Mouse (Mus musculus) gastrocnemius, adult 2 months (tissue): ENCODE measurements around the gene Sf3b4. TPM values are rescaled to one million over a fixed set of nuclear protein-coding genes. Genes with fewer than 3 reads are reported as not detected.
"Not testable (repeated sequence)": the region's sequence is repeated elsewhere in the genome, so short reads cannot be mapped to it uniquely, and the experiment has no call there.

Experiments used
- DNase-seq: peaks from one replicate; pipeline ENCODE4 v3.0.0; 2022
- H3K27ac ChIP-seq: fragments of 200-600 bp; 2 replicates; pipeline ENCODE4 v1.8.1; 2022; ENCODE audit warnings: mild to moderate bottlenecking
- H3K4me3 ChIP-seq: fragments of 200-600 bp; 2 replicates; pipeline ENCODE4 v1.8.1; 2022; ENCODE audit warnings: mild to moderate bottlenecking, moderate library complexity
- CTCF ChIP-seq: fragments of 200-600 bp; IDR thresholded peaks from 2 replicates; pipeline ENCODE4 v1.8.1; 2022; ENCODE audit warnings: antibody characterized with exemption, mild to moderate bottlenecking, moderate library complexity
- intact Hi-C: fragments of 180-260 bp; cut with DNase I; formaldehyde crosslinking; loops from one replicate; pipeline ENCODE4 v1.15.1; 2025
- microRNA-seq: library from miRNA; unstranded; fragments of <30 nt; microRNA quantifications from one replicate; pipeline ENCODE4 v1.2.0, GENCODE M21; 2021
- total RNA-seq, 2 experiments: library from RNA; stranded (reverse); gene quantifications; 2 replicates each; pipeline ENCODE4 v1.2.3; 2021

Sf3b4 gene
- total RNA-seq, 2 experiments from 2014 or later: 11.0 to 11.7 TPM

GRCm38 (mm10) chr3:96199731-96200130 lies 27.6 kb downstream of the Sf3b4 start:
- Histone ChIP-seq H3K27ac (no peak overlapping the region), H3K4me3 (no peak overlapping the region)
- no peak for DNase-seq
- intact Hi-C loops: no loop called here
- no peak for TF ChIP-seq CTCF

- DNase-seq: no peak
- TF ChIP-seq CTCF: no peak; the same call in 1 of the 2 replicates
- H3K27ac ChIP-seq: no peak overlapping the region
- no peak overlapping the region for H3K4me3 ChIP-seq
- intact Hi-C loops: no loop called here
These were observed 35.7 kb downstream of the Sf3b4 start for GRCm38 (mm10) chr3:96207819-96208218.

DNA sequence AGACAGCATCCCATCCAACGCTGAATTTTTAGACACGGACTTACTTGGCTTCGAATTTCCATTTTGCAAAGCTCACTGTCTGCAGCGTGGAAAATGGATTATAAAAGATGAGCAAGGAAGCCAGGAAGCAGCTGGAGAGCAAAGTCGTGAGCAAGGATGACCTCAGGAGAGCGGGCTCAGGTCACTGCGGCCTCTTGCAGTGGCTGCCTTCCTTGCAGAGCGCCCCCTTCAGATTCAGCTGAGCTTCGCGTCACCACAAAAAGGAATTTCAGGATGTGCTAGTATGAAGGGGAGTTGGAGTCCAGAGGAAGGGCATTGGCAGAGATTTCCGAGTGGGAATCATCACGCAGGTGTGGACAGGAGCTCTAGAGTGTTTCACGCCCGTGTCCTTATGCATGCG lies 37.1 kb downstream of the Sf3b4 start:
- no peak for DNase-seq
- Histone ChIP-seq H3K27ac (no peak overlapping the region), H3K4me3 (no peak overlapping the region)
- intact Hi-C loops: no loop called here
- peak; percentile 40 for TF ChIP-seq CTCF

DNA sequence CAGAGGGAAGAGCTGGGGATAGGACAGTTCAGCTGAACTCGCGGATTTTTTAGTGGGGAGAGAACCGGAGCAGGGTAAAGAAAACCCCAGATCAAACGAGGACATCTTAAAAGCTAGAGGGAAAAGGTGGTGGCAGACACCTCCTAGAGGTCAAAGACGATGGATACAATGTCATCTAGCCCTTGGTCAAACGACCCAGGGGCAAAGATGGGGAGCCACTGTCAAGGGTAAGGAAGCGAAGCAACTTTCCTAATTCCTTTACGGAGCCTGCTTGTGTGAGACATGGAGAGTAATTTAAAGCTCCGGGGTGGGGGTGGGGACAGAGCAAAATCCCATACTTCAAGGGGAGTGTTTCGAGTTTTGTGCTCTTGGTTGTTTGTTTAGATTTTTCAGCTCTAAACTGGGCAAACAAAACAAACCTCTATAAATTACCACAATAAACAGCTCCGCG lies 47.1 kb downstream of the Sf3b4 start:
- peak overlapping the region; percentile 89 for H3K4me3 ChIP-seq
- intact Hi-C loops: loop anchor here (5.0 kb wide), 2 partner anchors 47 to 152 kb away; partner anchors contain the start of gene Sf3b4
- peak; percentile 40 for TF ChIP-seq CTCF
- peak overlapping the region; percentile 97 for H3K27ac ChIP-seq
- DNase-seq: peak; percentile 44

- Histone ChIP-seq H3K4me3 (peak within 1 kb of the TSS; percentile 89), H3K27ac (peak within 1 kb of the TSS; percentile 97)
- DNase-seq: peak; percentile 85
- no peak for TF ChIP-seq CTCF
- intact Hi-C loops: loop anchor here (2.0 to 5.0 kb wide), 3 partner anchors 43 to 152 kb away; partner anchors contain the start of genes Hist2h4 and Sf3b4
These were observed 47.6 kb downstream of the Sf3b4 start, which contains the start of the genes Bola1 and Hist2h2ab for GRCm38 (mm10) chr3:96219661-96220130. Gene Bola1 (minus strand): TSS chr3:96219709. Gene Hist2h2ab (plus strand): TSS chr3:96219865.

DNA sequence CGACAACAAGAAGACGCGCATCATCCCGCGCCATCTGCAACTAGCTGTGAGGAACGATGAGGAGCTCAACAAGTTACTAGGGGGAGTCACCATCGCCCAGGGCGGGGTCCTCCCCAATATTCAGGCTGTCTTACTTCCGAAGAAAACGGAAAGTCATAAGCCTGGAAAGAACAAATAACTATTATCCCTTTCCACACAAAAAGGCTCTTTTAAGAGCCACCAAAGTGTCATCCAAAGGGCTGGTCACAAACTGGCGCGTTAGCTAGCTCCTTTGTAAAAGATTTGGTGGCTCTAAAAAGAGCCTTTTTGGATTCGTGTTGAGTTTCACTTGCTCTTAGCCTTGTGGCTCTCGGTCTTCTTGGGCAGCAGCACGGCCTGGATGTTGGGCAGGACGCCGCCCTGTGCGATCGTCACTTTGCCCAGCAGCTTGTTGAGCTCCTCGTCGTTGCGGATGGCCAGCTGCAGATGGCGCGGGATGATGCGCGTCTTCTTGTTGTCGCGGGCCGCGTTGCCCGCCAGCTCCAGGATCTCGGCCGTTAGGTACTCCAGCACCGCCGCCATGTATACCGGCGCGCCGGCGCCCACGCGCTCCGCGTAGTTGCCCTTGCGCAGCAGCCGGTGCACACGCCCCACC lies 48.1 kb downstream of the Sf3b4 start:
- Histone ChIP-seq H3K27ac (peak overlapping the region; percentile 97), H3K4me3 (peak overlapping the region; percentile 89)
- intact Hi-C loops: loop anchor here (2.0 kb wide), 1 partner anchor 43 kb away; the partner anchor contains the start of gene Hist2h4
- not testable (repeated sequence) for DNase-seq

- peak within 1 kb of the TSS; percentile 97 for H3K27ac ChIP-seq
- peak; percentile 78 for DNase-seq
- intact Hi-C loops: loop anchor here (2.0 kb wide), 1 partner anchor 42 kb away; the partner anchor contains the start of gene Hist2h4
- peak within 1 kb of the TSS; percentile 89 for H3K4me3 ChIP-seq
- TF ChIP-seq CTCF: peak; percentile 0; the same call in 1 of the 2 replicates
These were observed 48.9 kb downstream of the Sf3b4 start, which contains the start of the genes Hist2h2ac and Hist2h2be for GRCm38 (mm10) chr3:96220765-96221639. Gene Hist2h2ac (minus strand): TSS chr3:96220880. Gene Hist2h2be (plus strand): TSS chr3:96221119.

DNA sequence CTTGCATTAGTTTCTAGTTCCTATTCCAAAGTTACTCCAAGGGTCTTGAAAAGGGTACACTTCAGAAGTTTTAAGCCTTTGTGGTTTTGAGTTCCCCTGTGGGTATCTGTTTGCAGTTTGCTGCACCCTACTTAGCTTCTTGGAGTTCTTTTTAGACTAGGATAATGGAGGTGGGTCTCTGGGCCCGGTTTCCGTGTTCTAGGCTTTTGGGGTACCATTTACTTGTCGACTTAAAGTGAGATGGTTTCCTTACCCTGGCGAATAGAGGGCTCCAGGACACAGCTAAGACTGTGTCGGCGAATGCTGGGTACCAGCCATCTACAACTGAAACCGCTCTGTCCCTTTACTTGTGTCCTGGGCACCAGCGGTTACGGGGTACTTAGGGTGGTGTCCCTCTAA lies 49.5 kb downstream of the Sf3b4 start:
- intact Hi-C loops: loop anchor here (2.0 kb wide), 2 partner anchors 15 to 41 kb away; partner anchors contain the start of gene Hist2h4

DNA sequence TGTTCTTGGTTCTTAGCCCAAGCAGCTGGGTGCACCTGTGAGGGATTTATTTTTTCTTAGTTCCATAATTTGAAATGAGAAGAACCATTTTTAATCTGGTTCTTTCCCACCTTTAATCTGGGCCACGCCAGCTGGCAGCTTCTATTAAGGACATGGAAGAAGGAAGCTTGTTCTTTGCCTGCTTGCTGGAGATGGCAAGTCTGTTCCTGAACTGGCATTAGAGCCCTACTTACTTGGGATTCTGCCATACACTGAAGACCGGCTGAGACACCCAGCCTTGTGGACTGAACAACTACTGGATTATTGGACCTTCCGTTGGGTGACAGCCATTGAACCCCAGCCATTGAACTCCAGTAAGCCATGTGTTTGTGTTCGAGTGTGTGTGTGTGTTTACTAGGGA lies 50.6 kb downstream of the Sf3b4 start:
- intact Hi-C loops: loop anchor here (2.0 kb wide), 1 partner anchor 14 kb away; no protein-coding TSS in a partner anchor
- Histone ChIP-seq H3K27ac (peak overlapping the region; percentile 97; the same call in 1 of the 2 replicates), H3K4me3 (no peak overlapping the region)
- DNase-seq: no peak
- TF ChIP-seq CTCF: no peak

More for the DNA sequence above, 49.5 kb downstream of the Sf3b4 start:
- TF ChIP-seq CTCF: no peak
- DNase-seq: no peak
- peak overlapping the region; percentile 89 for H3K4me3 ChIP-seq
- peak overlapping the region; percentile 97 for H3K27ac ChIP-seq

- intact Hi-C loops: no loop called here
- DNase-seq: no peak
- no peak for TF ChIP-seq CTCF
- Histone ChIP-seq H3K27ac (no peak overlapping the region), H3K4me3 (no peak overlapping the region)
These were observed 53.3 kb downstream of the Sf3b4 start for GRCm38 (mm10) chr3:96225421-96225820.

Small RNA genes within 50 kb of the gene (microRNA-seq; reads per million reads assigned to microRNA genes)
- not detected for gene Gm44492

Other genes with a start within 250 kb of the Sf3b4 start
- gene Anp32e, start 243.1 kb upstream of the Sf3b4 start, total RNA-seq: 10 to 100 TPM; 76.4 to 89.9 TPM
- gene Plekho1, start 176.3 kb upstream of the Sf3b4 start, total RNA-seq: 10 to 100 TPM; 14.2 to 19.3 TPM
- gene Vps45, start 113.9 kb upstream of the Sf3b4 start, total RNA-seq: 10 to 100 TPM; 15.0 to 22.7 TPM
- gene Otud7b, start 67.8 kb upstream of the Sf3b4 start, total RNA-seq: 10 to 100 TPM; 54.6 to 58.3 TPM
- gene Mtmr11, start 10.3 kb upstream of the Sf3b4 start, total RNA-seq: 1 to 10 TPM; 1.9 to 2.5 TPM
- under 1 TPM; 0.25 to 0.26 TPM for gene Sv2a, start 8.8 kb downstream of the Sf3b4 start, total RNA-seq
- 10 to 100 TPM; 24.5 to 29.3 TPM for gene Bola1, start 47.4 kb downstream of the Sf3b4 start, total RNA-seq
- 1 to 10 TPM in 1 of 2 experiments, under 1 TPM in 1; 0.87 to 1.2 TPM for gene Hist2h2ab, start 47.5 kb downstream of the Sf3b4 start, total RNA-seq
- gene Hist2h2ac, start 48.5 kb downstream of the Sf3b4 start, total RNA-seq: 10 to 100 TPM in 1 of 2 experiments, 1 to 10 TPM in 1; 8.4 to 10.2 TPM
- gene Hist2h2be, start 48.8 kb downstream of the Sf3b4 start, total RNA-seq: 1 to 10 TPM; 5.2 to 6.1 TPM
- 1 to 10 TPM; 5.4 to 5.6 TPM for gene Hist2h3c2, start 66.8 kb downstream of the Sf3b4 start, total RNA-seq
- 100 to 1,000 TPM; 172 to 190 TPM for gene Hist2h2aa2, start 67.9 kb downstream of the Sf3b4 start, total RNA-seq
- 1 to 10 TPM in 1 of 2 experiments, not detected in 1; 2.7 TPM for gene Hist2h2aa1, start 73.2 kb downstream of the Sf3b4 start, total RNA-seq
- gene Hist2h3c1, start 74.4 kb downstream of the Sf3b4 start, total RNA-seq: not detected
- gene Hist2h4, start 91.0 kb downstream of the Sf3b4 start, total RNA-seq: 1 to 10 TPM; 5.7 to 6.6 TPM
- 10 to 100 TPM in 1 of 2 experiments, 1 to 10 TPM in 1; 7.7 to 11.5 TPM for gene Hist2h3b, start 96.3 kb downstream of the Sf3b4 start, total RNA-seq
- gene Hist2h2bb, start 97.4 kb downstream of the Sf3b4 start, total RNA-seq: 10 to 100 TPM; 18.6 to 24.8 TPM
- gene Fcgr1, start 121.6 kb downstream of the Sf3b4 start, total RNA-seq: under 1 TPM in 1 of 2 experiments, not detected in 1; 0.20 TPM